Mouse (Mus musculus) G1E (cell line): ENCODE measurements around the gene Btd.
"Not testable (repeated sequence)": the region's sequence is repeated elsewhere in the genome, so short reads cannot be mapped to it uniquely, and the experiment has no call there.

Source experiments
- CTCF ChIP-seq: IDR thresholded peaks from 2 replicates; pipeline ENCODE4 v1.5.1; 2012; ENCODE audit warnings: low read depth, low read length, inconsistent platforms, mixed read lengths
- GATA1 ChIP-seq: IDR thresholded peaks from 2 replicates; pipeline ENCODE4 v1.6.1; 2012; ENCODE audit warnings: borderline replicate concordance, low read length, inconsistent platforms, mixed read lengths
- GATA2 ChIP-seq: IDR thresholded peaks from 2 replicates; pipeline ENCODE4 v1.6.1; 2012; ENCODE audit warnings: low read depth, low read length, inconsistent platforms, borderline replicate concordance
- TAL1 ChIP-seq: conservative IDR thresholded peaks from 2 replicates; pipeline ENCODE4 v1.6.1; 2012; ENCODE audit warnings: low read depth, low read length, inconsistent platforms, mixed read lengths

GRCm38 (mm10) chr14:31602616-31602979 lies 38.2 kb upstream of the Btd start:
- not testable (repeated sequence) for TF ChIP-seq CTCF, TAL1, GATA1, GATA2
